Mouse (Mus musculus) forebrain, embryonic 14.5 days (tissue): ENCODE data around the gene Csad. TPM values are rescaled to one million over a fixed set of nuclear protein-coding genes. Genes with fewer than 3 reads are reported as not detected.
"Not testable (repeated sequence)": the region's sequence is repeated elsewhere in the genome, so short reads cannot be mapped to it uniquely, and the experiment has no call there.

Source experiments
- ATAC-seq: fragments of 200-750 bp; cut with Nextera tagmentation; 2 replicates; pipeline ENCODE4 v1.8.0; 2017; ENCODE audit warnings: mild to moderate bottlenecking, moderate library complexity
- DNase-seq: peaks from one replicate; pipeline ENCODE4 v3.0.0-alpha.2; 2015; ENCODE audit warnings: low spot score
- H3K27ac ChIP-seq: fragments of 300-500 bp; sonication (generic); 2 replicates; pipeline ENCODE4 v1.5.1; 2014; ENCODE audit warnings: low read depth, mild to moderate bottlenecking, control low read depth, low read length, moderate library complexity
- H3K27me3 ChIP-seq: fragments of 300-500 bp; sonication (generic); replicated peaks from 2 replicates; pipeline ENCODE4 v1.6.1; 2014; ENCODE audit warnings: low read length, control low read depth, mixed read lengths; ENCODE audit not compliant: control insufficient read depth, insufficient read depth
- H3K36me3 ChIP-seq: fragments of 300-500 bp; sonication (generic); 2 replicates; pipeline ENCODE4 v1.6.1; 2014; ENCODE audit warnings: low read length, control low read depth; ENCODE audit not compliant: control insufficient read depth, insufficient read depth
- H3K4me1 ChIP-seq: fragments of 300-500 bp; sonication (generic); 2 replicates; pipeline ENCODE4 v1.6.1; 2014; ENCODE audit warnings: antibody characterized with exemption, low read length, control low read depth; ENCODE audit not compliant: control insufficient read depth, insufficient read depth
- H3K4me2 ChIP-seq: fragments of 300-500 bp; sonication (generic); 2 replicates; pipeline ENCODE4 v1.6.1; 2014; ENCODE audit warnings: mild to moderate bottlenecking, control low read depth, low read length
- H3K4me3 ChIP-seq: fragments of 300-500 bp; sonication (generic); 2 replicates; pipeline ENCODE4 v1.5.1; 2014; ENCODE audit warnings: low read depth, low read length, control low read depth
- H3K9ac ChIP-seq: fragments of 300-500 bp; sonication (generic); 2 replicates; pipeline ENCODE4 v1.6.1; 2014; ENCODE audit warnings: mild to moderate bottlenecking, low read length, control low read depth, moderate library complexity
- H3K9me3 ChIP-seq: fragments of 300-500 bp; sonication (generic); replicated peaks from 2 replicates; pipeline ENCODE4 v1.6.1; 2016; ENCODE audit warnings: low read length, control low read depth, mixed read lengths; ENCODE audit not compliant: control insufficient read depth
- WGBS: fragments of 180-500 bp; shearing (Covaris S2); extraction: QIAGEN DNeasy Blood & Tissue Kit; methylation state at CpG from one replicate; pipeline ENCODE4 v1.1.7; 2014; 5-methylcytosine and 5-hydroxymethylcytosine counted together
- polyA plus RNA-seq: library from polyadenylated mRNA; unstranded; fragments of >200 nt; fragmentation: Nextera tagmentation; extraction: Ambion mirVana; gene quantifications from 2 replicates; pipeline ENCODE4 v1.2.1, GENCODE M21; 2014

Csad gene
- polyA plus RNA-seq, 1 experiment from 2014 or later, result 23.3 TPM

DNA sequence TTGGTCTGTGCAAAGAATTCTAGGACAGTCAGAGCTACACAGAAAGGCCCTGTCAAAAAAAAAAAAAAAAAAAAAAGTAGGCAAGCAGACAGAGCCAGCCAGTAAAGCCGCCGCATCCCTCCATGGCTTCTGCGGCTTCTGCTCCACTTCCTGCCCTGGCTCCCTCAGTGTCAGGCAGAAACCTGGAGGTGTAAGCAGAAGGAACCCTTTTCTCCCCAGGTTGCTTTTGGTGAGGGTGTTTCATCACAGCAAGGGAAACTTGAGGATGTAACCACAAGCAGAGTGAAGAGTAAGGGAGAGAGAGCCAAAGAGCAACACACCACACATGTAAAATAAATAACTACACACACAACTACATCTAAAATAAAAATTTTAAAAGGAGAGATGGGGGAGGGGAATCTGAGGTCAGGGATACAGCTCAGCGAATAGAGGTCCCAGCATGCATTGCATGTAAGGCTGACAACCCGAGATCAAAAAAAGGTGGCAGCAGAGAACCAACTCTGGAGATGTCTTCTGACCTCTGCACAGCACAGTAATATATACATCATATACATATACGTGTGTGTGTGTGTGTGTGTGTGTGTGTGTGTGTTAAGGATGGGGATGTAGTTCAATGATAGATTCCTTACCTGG lies 38.9 kb downstream of the Csad start:
- Histone ChIP-seq H3K27ac (no peak overlapping the region), H3K9me3 (no peaks in the 10 kb centered on the region), H3K4me2 (no peak overlapping the region), H3K4me1 (no peaks in the 10 kb centered on the region), H3K9ac (no peak overlapping the region), H3K36me3 (no peaks in the 10 kb centered on the region), H3K4me3 (no peak overlapping the region), H3K27me3 (no peaks in the 10 kb centered on the region)
- 59% methylated on average over 6 of the region's 6 CpGs for WGBS
- ATAC-seq (no peak), DNase-seq (no peak)

DNA sequence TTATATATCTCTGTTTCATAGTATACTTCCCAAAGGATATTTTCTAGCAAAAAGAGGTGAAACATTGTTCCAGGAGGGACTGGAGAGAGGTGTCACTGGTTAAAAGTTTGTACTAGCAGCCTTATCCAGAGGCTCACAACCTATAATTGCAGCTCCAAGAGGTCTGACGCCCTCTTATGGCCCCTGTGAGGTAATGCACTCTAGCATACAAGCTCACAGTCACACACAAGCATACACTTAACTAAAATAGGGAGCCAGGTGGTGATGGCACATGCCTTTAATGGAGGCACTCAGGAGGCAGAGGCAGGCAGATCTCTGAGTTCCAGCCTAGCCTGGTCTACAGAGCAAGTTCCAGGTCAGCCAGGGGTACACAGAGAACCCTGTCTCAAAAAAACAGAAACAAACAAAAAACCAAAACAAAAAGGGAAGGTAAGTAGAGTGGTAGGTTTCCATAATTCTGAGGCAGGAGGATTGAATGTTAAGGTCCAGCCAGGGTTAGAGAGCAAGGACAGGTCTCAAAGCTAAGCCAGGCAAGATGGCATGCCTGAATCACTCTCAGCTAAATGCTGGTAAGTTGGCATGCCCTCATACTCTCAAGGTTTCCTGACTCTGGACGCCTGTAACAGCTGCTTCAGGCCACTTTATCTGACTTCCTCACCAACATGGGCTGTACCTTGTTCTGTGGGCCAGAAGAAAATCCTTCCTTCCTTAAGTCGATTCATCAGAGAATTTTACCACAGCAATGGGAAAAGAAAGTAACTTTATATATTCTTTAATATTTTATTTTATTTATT lies 40.4 kb downstream of the Csad start:
- Histone ChIP-seq H3K4me2 (no peak overlapping the region), H3K36me3 (no peaks in the 10 kb centered on the region), H3K27me3 (no peaks in the 10 kb centered on the region), H3K4me1 (no peaks in the 10 kb centered on the region), H3K4me3 (no peak overlapping the region), H3K27ac (no peak overlapping the region), H3K9me3 (no peaks in the 10 kb centered on the region), H3K9ac (no peak overlapping the region)
- 58% methylated on average over 3 of the region's 3 CpGs for WGBS
- DNase-seq (no peak), ATAC-seq (no peak)

DNA sequence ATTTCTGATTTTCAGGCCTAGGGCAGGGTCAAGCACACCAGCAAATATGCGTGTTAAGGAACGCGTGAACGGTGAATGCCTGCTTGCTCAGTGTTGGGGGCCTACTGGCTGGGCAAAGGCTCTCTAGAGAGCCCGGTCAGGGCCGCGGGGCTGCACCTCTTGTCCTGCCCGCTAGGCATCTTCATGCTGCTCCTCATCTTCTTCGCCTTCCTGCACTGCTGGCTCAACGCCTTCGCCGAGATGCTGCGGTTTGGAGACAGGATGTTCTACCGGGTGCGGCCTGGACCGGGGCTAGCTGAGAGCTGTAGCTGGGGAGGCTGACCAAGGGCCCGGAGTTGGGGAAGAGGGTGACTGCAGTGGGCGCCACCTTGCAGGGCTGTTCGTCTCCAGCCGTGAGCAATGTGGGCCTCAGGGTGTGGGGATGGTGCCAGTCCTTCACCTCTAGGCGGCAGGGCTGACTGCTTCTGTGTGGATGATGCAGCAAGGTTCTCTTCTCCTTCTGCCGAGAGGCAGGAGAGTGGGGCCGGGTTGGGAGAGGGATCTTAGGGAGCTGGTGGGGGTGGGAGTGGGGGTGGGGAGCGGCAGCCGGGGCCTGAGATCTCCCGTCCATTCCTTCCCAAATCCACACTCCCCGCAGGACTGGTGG lies 44.0 kb downstream of the Csad start:
- Histone ChIP-seq H3K4me3 (no peak overlapping the region), H3K27ac (no peak overlapping the region), H3K36me3 (no peaks in the 10 kb centered on the region), H3K9ac (no peak overlapping the region), H3K9me3 (no peaks in the 10 kb centered on the region), H3K4me2 (no peak overlapping the region), H3K27me3 (no peaks in the 10 kb centered on the region), H3K4me1 (0 out of 2 replicates have a peak, but pooled peaks cover 2% of the 10 kb centered on the region)
- no peak for DNase-seq
- no peak for ATAC-seq
- WGBS, result 68% methylated on average over 25 of the region's 27 CpGs

DNA sequence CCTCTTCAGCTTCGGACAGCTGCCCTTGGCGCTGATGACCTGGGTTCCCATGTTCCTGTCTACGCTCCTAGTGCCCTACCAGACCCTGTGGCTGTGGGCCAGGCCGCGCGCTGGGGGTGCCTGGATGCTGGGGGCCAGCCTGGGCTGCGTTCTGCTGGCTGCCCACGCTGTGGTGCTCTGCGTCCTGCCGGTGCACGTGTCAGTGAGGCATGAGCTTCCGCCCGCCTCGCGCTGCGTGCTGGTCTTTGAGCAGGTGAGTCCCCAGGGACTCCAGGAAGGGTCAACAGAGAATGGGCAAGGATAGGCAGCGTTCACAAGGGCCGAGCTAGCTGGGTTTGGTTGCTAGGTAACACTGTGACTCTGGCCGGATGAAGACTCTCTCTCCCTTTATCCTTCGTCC lies 47.7 kb downstream of the Csad start:
- H3K36me3 ChIP-seq, result no peaks in the 10 kb centered on the region
- no peak overlapping the region for H3K27ac ChIP-seq
- H3K27me3 ChIP-seq, result no peaks in the 10 kb centered on the region
- 0 out of 2 replicates have a peak, but pooled peaks cover 2% of the 10 kb centered on the region for H3K4me1 ChIP-seq
- DNase-seq, result peak; percentile 24
- H3K9me3 ChIP-seq, result no peaks in the 10 kb centered on the region
- ATAC-seq, result peak; percentile 44; the same call in 1 of the 2 replicates
- H3K4me2 ChIP-seq, result no peak overlapping the region
- 30% methylated on average over 20 of the region's 20 CpGs for WGBS
- H3K9ac ChIP-seq, result no peak overlapping the region
- H3K4me3 ChIP-seq, result no peak overlapping the region

DNA sequence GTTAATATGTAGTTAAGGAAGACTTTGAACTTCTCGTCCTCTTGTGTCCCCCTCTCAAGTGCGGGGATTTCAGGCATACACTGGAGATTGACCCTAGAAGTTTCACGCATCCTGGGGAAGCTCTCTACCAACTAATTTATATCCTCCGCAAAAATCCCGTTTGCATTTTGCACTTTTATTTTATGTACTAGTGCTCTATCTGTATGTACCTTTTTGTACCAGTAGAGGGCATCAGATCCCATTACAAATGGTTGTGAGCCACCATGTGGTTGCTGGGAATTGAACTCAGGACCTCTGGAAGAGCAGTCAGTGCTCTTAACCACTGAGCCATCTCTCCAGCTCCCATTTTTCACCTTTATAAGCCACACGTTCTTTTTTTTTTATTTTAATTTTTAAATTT lies 49.5 kb downstream of the Csad start:
- H3K9ac ChIP-seq, result not testable (repeated sequence)

DNA sequence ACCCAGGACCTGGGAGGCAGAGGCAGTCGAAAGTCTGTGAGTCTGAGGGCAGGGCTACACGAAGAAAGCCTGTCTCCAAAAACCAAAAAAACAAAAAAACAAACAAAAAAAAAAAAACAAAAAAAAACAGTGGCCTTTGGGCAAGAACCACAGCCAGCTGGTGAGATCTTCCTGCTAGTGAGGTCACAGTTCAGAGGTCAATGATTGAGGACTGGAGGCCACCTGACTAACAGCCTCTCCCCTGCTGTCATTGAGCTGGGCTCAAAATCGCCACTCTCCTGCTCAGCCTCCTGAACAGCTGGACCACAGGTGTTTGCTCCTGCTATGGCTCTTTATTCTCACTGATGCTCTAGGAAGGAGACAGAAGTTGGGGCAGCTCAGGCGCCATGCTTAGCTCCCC lies 51.9 kb downstream of the Csad start:
- H3K27me3 ChIP-seq, result no peaks in the 10 kb centered on the region
- H3K27ac ChIP-seq, result no peak overlapping the region
- H3K9me3 ChIP-seq, result no peaks in the 10 kb centered on the region
- 39% methylated on average over 4 of the region's 4 CpGs for WGBS
- ATAC-seq (no peak), DNase-seq (no peak)
- H3K36me3 ChIP-seq, result no peaks in the 10 kb centered on the region
- H3K4me3 ChIP-seq, result no peak overlapping the region
- no peak overlapping the region for H3K4me2 ChIP-seq
- no peak overlapping the region for H3K9ac ChIP-seq
- H3K4me1 ChIP-seq, result 0 out of 2 replicates have a peak, but pooled peaks cover 2% of the 10 kb centered on the region

More for the DNA sequence above, 49.5 kb downstream of the Csad start:
- not testable (repeated sequence) for DNase-seq, H3K9me3 ChIP-seq, H3K27ac ChIP-seq, ATAC-seq, H3K36me3 ChIP-seq, H3K4me2 ChIP-seq, H3K27me3 ChIP-seq, H3K4me1 ChIP-seq, H3K4me3 ChIP-seq
- WGBS, result 92% methylated on average over 6 of the region's 6 CpGs

DNA sequence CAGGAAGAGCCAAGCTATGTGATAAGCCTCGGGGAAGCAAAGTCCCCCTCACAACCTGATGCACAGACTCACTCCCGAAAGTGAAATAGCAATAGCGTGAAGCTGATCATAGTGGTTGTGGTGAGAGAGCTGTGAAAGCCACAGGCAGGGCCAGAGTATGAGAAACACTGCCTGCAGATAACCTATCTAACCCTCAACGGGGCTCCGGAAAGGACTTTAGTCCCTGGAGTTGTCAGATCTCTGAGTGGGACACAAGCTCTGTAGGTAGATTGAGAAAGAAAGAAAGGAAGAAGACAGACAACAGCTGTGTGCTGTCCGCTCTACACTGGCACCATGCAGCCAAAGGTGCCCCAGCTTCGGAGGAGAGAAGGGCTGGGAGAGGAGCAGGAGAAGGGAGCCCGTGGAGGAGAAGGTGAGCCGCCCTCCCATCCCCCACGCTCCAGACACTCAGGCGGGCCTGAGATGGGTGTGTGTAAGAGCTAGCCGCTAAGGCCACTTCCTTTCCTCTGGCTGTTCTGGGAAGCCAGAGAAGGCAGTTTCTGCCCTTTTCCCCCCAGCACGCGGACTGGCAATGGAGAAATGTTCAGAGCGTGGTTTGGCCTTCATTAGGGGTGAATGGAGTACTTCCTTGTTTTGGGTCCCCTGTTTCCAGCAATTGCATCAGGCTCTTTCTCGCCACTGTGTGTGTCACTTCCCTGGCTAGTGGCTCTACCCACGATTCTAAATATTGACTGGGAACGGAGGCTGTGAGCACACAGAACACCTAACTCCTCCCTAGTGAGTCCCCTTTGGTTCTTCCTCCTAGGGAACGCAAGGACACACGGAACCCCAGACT lies 54.0 kb downstream of the Csad start, which contains the start of gene Soat2:
Soat2 (plus strand) TSS at position 226 of the 835 bp plus-strand sequence.
- no peaks in the 10 kb centered on the region for H3K9me3 ChIP-seq
- H3K4me1 ChIP-seq, result no peaks in the 10 kb centered on the region
- ATAC-seq (no peak), DNase-seq (no peak)
- H3K36me3 ChIP-seq, result no peaks in the 10 kb centered on the region
- 57% methylated on average over 20 of the region's 20 CpGs for WGBS
- H3K9ac ChIP-seq, result no peak within 1 kb of the TSS
- no peak within 1 kb of the TSS for H3K4me3 ChIP-seq
- H3K27ac ChIP-seq, result no peak within 1 kb of the TSS
- no peak within 1 kb of the TSS for H3K4me2 ChIP-seq
- H3K27me3 ChIP-seq, result peaks cover 5% of the 10 kb centered on the region; the same call in 1 of the 2 replicates

DNA sequence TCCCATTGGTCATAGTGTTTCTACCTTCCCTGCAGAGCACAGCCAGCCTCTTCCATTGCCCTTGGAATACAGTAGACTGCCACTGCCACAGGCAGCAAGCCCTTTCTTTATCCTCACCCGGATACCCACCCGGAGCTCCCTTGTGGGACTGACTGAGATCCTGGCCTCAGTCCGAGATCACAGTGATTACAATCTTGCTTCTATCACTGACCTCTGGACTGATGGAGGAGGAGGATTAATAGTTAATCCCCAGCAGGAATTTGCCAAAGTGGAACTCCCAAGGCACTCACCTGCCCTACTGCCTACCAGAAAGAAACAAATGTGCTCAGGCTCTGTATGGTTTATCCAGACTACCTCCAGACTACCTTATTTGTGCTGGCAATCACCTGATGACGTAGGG lies 55.0 kb downstream of the Csad start:
- DNase-seq (no peak), ATAC-seq (no peak)
- Histone ChIP-seq H3K27me3 (peaks cover 13% of the 10 kb centered on the region), H3K4me2 (no peak overlapping the region), H3K36me3 (no peaks in the 10 kb centered on the region), H3K27ac (no peak overlapping the region), H3K4me3 (no peak overlapping the region), H3K9me3 (no peaks in the 10 kb centered on the region), H3K4me1 (no peaks in the 10 kb centered on the region), H3K9ac (no peak overlapping the region)
- WGBS, result 65% methylated on average over 4 of the region's 4 CpGs
